Mouse (Mus musculus) neural tube, embryonic 14.5 days (tissue): Measurements from ENCODE around the gene 5330417C22Rik. TPM values are rescaled to one million over a fixed set of nuclear protein-coding genes. Genes with fewer than 3 reads are reported as not detected.
A peak's percentile ranks its signal among the peaks of the same experiment; 100 is the strongest.

Experiments used
- ATAC-seq: fragments of 200-750 bp; cut with Nextera tagmentation; 2 replicates; pipeline ENCODE4 v1.8.0; 2017; ENCODE audit warnings: low read depth, mild to moderate bottlenecking, moderate TSS enrichment, moderate library complexity
- H3K27ac ChIP-seq: fragments of 300-500 bp; sonication (generic); 2 replicates; pipeline ENCODE4 v1.5.1; 2014; ENCODE audit warnings: low read depth, mild to moderate bottlenecking, control low read depth, low read length, moderate library complexity, mixed read lengths
- H3K27me3 ChIP-seq: fragments of 300-500 bp; sonication (generic); 2 replicates; pipeline ENCODE4 v1.6.1; 2014; ENCODE audit warnings: low read length; ENCODE audit not compliant: control insufficient read depth, insufficient read depth
- H3K36me3 ChIP-seq: fragments of 300-500 bp; sonication (generic); 2 replicates; pipeline ENCODE4 v1.6.1; 2014; ENCODE audit warnings: low read length, mixed read lengths; ENCODE audit not compliant: control insufficient read depth, insufficient read depth
- H3K4me1 ChIP-seq: fragments of 300-500 bp; sonication (generic); 2 replicates; pipeline ENCODE4 v1.6.1; 2014; ENCODE audit warnings: low read length; ENCODE audit not compliant: control insufficient read depth, insufficient read depth
- H3K4me2 ChIP-seq: fragments of 300-500 bp; sonication (generic); 2 replicates; pipeline ENCODE4 v1.6.1; 2014; ENCODE audit warnings: mild to moderate bottlenecking, low read depth, low read length, control low read depth
- H3K4me3 ChIP-seq: fragments of 300-500 bp; sonication (generic); 2 replicates; pipeline ENCODE4 v1.5.1; 2014; ENCODE audit warnings: low read depth, low read length, control low read depth, mixed read lengths
- H3K9ac ChIP-seq: fragments of 300-500 bp; sonication (generic); replicated peaks from 2 replicates; pipeline ENCODE4 v1.6.1; 2014; ENCODE audit warnings: low read depth, mild to moderate bottlenecking, control low read depth, low read length, mixed read lengths
- H3K9me3 ChIP-seq: fragments of 300-500 bp; sonication (generic); 2 replicates; pipeline ENCODE4 v1.6.1; 2016; ENCODE audit warnings: low read length; ENCODE audit not compliant: control insufficient read depth
- WGBS: fragments of 180-500 bp; shearing (Covaris S2); extraction: QIAGEN DNeasy Blood & Tissue Kit; methylation state at CpG from one replicate; pipeline ENCODE4 v1.1.7; 2014; 5-methylcytosine and 5-hydroxymethylcytosine counted together
- polyA plus RNA-seq: library from polyadenylated mRNA; unstranded; fragments of >200 nt; fragmentation: Nextera tagmentation; extraction: Ambion mirVana; gene quantifications from 2 replicates; pipeline ENCODE4 v1.2.1, GENCODE M21; 2014

5330417C22Rik gene
- polyA plus RNA-seq, 1 experiment from 2014 or later = 22.1 TPM

GRCm38 (mm10) chr3:108563309-108563708, 27.0 kb upstream of the 5330417C22Rik start:
- peak overlapping the region; percentile 80 for H3K4me3 ChIP-seq
- 0 out of 2 replicates have a peak, but pooled peaks cover under 1% of the 10 kb centered on the region for H3K36me3 ChIP-seq
- H3K9ac ChIP-seq = peak overlapping the region; percentile 37
- H3K27ac ChIP-seq = peak overlapping the region; percentile 90
- peak; percentile 17; the same call in 1 of the 2 replicates for ATAC-seq
- H3K4me2 ChIP-seq = peak overlapping the region; percentile 79
- H3K9me3 ChIP-seq = no peaks in the 10 kb centered on the region
- no peaks in the 10 kb centered on the region for H3K27me3 ChIP-seq
- 6% methylated on average over 4 of the region's 4 CpGs for WGBS
- H3K4me1 ChIP-seq = peaks cover 10% of the 10 kb centered on the region; the same call in 1 of the 2 replicates

DNA sequence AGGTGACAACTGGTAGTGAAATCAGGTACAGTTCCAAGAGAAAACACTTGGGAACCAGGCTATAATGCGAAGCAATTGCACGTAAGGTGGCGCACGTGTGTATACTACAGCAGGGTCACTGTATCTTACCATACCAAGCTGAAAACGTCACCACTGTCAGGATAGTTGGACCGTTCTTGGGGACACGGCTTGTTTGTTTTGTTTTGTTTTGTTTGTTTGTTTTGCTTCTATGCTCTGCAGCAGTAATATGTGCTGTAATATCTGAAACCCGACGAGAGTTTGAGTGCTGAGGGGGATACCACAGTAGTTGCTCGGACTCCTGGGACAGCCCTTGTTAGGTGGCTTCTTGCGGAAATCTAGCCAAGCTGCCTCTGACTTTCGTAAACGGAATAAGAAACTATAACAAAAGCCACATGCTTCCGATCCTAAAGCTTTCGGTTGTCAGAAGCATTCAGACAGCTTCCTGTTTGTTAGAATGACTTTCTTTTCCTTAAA, 26.5 kb upstream of the 5330417C22Rik start:
- Histone ChIP-seq H3K27ac (peak overlapping the region; percentile 90), H3K4me1 (peaks cover 10% of the 10 kb centered on the region; the same call in 1 of the 2 replicates), H3K36me3 (peaks cover 6% of the 10 kb centered on the region; the same call in 1 of the 2 replicates), H3K9ac (peak overlapping the region; percentile 37), H3K27me3 (no peaks in the 10 kb centered on the region), H3K4me3 (peak overlapping the region; percentile 80), H3K4me2 (peak overlapping the region; percentile 79), H3K9me3 (no peaks in the 10 kb centered on the region)
- 14% methylated on average over 15 of the region's 15 CpGs for WGBS
- peak; percentile 73 for ATAC-seq

DNA sequence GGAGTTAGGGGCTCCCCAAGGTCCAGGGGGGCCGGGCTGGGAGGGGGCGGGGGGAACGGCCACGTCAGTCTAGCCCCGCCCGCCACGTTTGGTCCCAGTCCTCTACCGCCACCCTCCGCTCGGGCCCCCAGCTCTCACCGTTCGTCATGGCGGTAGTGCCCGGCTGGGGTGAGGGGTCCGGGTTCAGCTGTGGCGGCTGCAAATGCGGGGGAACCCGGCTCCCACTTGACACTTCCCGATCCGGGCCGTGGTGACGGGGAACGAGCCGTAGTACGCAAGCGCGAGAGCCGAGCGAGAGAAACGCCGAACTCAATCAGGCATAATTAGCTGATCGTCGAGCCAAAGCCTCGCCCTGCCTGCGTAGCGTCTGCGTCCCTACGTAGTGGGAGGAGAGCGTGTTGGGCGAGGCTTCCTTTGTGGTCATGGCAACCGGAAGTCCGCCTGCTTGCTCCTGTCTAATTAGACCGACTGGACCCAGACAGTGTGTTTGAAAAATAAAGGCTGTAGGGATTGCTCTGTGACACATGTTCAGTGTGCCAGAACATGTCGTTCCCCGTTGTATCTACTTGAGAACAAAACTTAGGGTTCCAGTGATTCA, 25.9 kb upstream of the 5330417C22Rik start, which contains the start of gene Tmem167b:
Tmem167b (minus strand) TSS at position 334 of the 598 bp plus-strand sequence.
- Histone ChIP-seq H3K27me3 (no peaks in the 10 kb centered on the region), H3K4me2 (peak within 1 kb of the TSS; percentile 79), H3K9ac (peak within 1 kb of the TSS; percentile 56), H3K9me3 (no peaks in the 10 kb centered on the region), H3K4me1 (peaks cover 10% of the 10 kb centered on the region; the same call in 1 of the 2 replicates), H3K36me3 (peaks cover 6% of the 10 kb centered on the region; the same call in 1 of the 2 replicates), H3K4me3 (peak within 1 kb of the TSS; percentile 80), H3K27ac (peak within 1 kb of the TSS; percentile 90)
- WGBS = under 1% methylated on average over 45 of the region's 45 CpGs
- ATAC-seq = peak; percentile 97

DNA sequence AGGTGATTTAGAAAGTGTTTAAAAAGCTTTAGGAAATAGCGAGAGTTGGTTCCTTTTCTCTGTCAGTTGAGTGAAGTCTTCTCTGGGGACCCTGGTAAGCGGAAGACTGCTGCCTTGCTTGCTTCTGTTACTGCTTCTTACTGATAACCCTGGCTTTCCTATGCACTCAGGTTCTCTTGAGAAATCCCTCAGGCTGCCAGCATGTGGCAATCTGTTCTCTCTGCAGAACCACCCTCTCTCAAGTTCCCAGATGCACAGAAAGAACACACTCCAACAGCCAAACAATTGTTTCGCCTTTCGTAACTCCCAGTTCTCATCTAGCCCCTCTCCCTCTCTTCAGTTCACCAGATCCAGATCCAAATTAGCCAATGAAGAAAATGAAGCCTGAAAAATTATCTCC, 21.6 kb upstream of the 5330417C22Rik start:
- H3K36me3 ChIP-seq = peaks cover 6% of the 10 kb centered on the region; the same call in 1 of the 2 replicates
- H3K9me3 ChIP-seq = no peaks in the 10 kb centered on the region
- peaks cover 10% of the 10 kb centered on the region for H3K4me1 ChIP-seq
- no peak overlapping the region for H3K4me3 ChIP-seq
- H3K9ac ChIP-seq = no peak overlapping the region
- no peaks in the 10 kb centered on the region for H3K27me3 ChIP-seq
- 94% methylated on average over 4 of the region's 4 CpGs for WGBS
- no peak for ATAC-seq
- H3K27ac ChIP-seq = no peak overlapping the region
- no peak overlapping the region for H3K4me2 ChIP-seq

DNA sequence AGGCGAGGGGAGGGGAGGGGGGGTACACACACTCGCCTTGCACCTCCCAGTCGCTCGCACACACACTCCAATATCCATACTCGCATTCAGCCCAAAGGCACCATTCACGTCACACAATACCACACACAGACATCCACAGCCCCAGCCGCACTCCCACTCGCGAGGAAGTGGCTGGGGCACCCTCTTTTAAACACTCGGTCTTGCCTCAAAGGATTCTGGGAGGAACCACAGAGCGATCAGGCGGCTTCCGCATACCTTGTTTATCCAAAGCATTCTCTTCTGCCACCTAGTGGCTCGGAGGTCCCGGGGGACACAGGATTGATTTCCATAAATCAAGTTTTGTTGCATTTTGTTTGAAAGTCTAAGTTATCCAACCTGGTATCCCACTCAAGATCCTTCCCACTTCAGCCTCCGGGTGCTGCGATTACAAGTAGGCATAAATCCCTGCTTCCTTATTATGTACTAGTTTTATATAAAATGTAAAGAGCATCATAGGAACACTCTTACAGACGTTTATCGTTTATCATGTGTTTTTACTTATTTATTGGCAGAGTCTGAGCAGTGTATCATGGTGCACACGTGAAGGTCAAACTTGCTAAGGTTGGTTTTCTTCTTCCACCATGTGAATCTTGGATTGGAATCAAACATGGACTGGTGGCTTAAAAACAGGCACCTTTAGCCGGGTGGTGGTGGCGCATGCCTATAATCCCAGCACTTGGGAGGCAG, 18.4 kb upstream of the 5330417C22Rik start:
- H3K27ac ChIP-seq = peak overlapping the region; percentile 87
- 18% methylated on average over 22 of the region's 22 CpGs for WGBS
- H3K9me3 ChIP-seq = no peaks in the 10 kb centered on the region
- peaks cover 4% of the 10 kb centered on the region for H3K4me1 ChIP-seq
- ATAC-seq = peak; percentile 97
- H3K4me2 ChIP-seq = peak overlapping the region; percentile 57
- H3K27me3 ChIP-seq = no peaks in the 10 kb centered on the region
- peaks cover 6% of the 10 kb centered on the region; the same call in 1 of the 2 replicates for H3K36me3 ChIP-seq
- H3K4me3 ChIP-seq = peak overlapping the region; percentile 65
- H3K9ac ChIP-seq = peak overlapping the region; percentile 93

DNA sequence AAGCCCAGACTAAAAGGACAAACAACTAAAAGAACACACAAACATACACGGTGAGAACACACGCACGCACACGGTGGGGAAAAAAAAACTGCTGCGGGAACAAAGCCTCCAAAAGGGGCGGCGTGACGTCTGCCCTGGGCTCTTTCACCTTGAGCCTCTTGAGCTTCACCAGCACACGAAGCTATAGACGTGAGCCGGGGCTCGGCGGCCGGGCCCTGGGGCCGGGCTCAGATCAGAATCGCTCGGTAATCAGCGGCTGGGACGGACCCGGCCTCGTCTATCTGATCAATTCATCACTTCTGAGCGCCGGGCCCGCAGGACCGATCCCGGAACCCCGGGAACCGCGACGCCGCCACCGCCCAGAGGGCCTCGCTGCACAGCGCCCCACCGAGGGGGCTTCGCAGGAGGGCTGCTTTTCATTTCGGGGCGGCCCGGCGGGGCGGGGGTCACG, 17.8 kb upstream of the 5330417C22Rik start:
- peak overlapping the region; percentile 93 for H3K9ac ChIP-seq
- peaks cover 6% of the 10 kb centered on the region; the same call in 1 of the 2 replicates for H3K36me3 ChIP-seq
- H3K9me3 ChIP-seq = no peaks in the 10 kb centered on the region
- peak overlapping the region; percentile 87 for H3K27ac ChIP-seq
- WGBS = under 1% methylated on average over 42 of the region's 42 CpGs
- H3K4me2 ChIP-seq = peak overlapping the region; percentile 57
- peak overlapping the region; percentile 65 for H3K4me3 ChIP-seq
- H3K4me1 ChIP-seq = peaks cover 4% of the 10 kb centered on the region
- H3K27me3 ChIP-seq = no peaks in the 10 kb centered on the region
- ATAC-seq = peak; percentile 74

DNA sequence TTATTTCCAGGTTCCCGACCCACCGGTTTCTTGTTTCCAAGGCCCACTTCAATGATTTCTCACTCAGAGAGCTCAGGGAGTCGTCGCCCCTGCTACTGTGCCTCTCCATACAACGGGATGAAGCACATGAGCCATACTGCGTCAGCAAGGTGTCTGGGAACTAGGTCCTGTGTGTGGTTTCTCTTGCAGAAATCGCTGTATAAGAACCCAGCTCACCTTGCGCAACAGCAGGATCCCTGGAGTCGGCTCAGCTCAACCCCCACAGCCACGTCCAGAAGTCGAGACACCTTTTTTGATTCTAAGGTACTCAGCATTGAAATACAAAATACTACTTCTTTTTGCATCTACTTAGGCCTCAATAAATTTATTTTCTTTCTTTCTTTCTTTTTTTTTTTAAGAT, 6.0 kb upstream of the 5330417C22Rik start:
- H3K9me3 ChIP-seq = no peaks in the 10 kb centered on the region
- 87% methylated on average over 11 of the region's 11 CpGs for WGBS
- no peaks in the 10 kb centered on the region for H3K36me3 ChIP-seq
- no peak overlapping the region for H3K9ac ChIP-seq
- no peak overlapping the region for H3K27ac ChIP-seq
- no peaks in the 10 kb centered on the region for H3K27me3 ChIP-seq
- H3K4me1 ChIP-seq = no peaks in the 10 kb centered on the region
- ATAC-seq = no peak
- no peak overlapping the region for H3K4me3 ChIP-seq
- H3K4me2 ChIP-seq = no peak overlapping the region

DNA sequence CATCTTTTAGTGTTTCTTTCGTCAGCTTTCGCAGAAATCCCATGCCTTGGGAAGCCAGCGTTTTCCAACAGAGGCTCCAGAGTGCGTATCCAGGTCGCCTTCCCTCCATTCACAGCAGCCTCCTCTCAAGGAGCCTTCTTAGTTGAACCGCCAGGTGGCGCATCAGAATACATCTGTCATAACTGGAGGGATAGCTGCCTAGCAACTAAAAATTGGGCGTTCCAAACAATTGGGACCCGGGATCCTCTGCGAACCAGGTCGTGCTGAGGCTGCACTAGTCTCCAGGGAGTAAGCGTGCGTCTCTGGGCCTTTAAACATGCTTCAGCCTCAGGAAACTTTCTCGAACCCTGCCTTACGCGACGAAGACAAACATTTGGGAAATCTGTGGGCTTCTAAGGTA, 967 bp upstream of the 5330417C22Rik start:
- ATAC-seq = peak; percentile 49
- WGBS = 5% methylated on average over 17 of the region's 17 CpGs
- Histone ChIP-seq H3K9me3 (no peaks in the 10 kb centered on the region), H3K27me3 (no peaks in the 10 kb centered on the region), H3K4me2 (peak overlapping the region; percentile 57), H3K36me3 (no peaks in the 10 kb centered on the region), H3K4me1 (no peaks in the 10 kb centered on the region), H3K27ac (peak overlapping the region; percentile 57; the same call in 1 of the 2 replicates), H3K4me3 (peak overlapping the region; percentile 17; the same call in 1 of the 2 replicates), H3K9ac (peak overlapping the region; percentile 28; the same call in 1 of the 2 replicates)
